Mouse (Mus musculus) retina, adult 2 months (tissue): ENCODE data around the gene Dnaaf3.
"Not testable (repeated sequence)": the region's sequence is repeated elsewhere in the genome, so short reads cannot be mapped to it uniquely, and the experiment has no call there.

Experiments used
- DNase-seq: peaks from one replicate; pipeline ENCODE4 v3.0.0-alpha.2; 2012; ENCODE audit warnings: low read depth, low spot score

The Dnaaf3 gene

GRCm38 (mm10) chr7:4532005-4532729, at the start of gene Dnaaf3:
TSS of gene Dnaaf3 (minus strand) at chr7:4532453.
- DNase-seq = no peak

DNA sequence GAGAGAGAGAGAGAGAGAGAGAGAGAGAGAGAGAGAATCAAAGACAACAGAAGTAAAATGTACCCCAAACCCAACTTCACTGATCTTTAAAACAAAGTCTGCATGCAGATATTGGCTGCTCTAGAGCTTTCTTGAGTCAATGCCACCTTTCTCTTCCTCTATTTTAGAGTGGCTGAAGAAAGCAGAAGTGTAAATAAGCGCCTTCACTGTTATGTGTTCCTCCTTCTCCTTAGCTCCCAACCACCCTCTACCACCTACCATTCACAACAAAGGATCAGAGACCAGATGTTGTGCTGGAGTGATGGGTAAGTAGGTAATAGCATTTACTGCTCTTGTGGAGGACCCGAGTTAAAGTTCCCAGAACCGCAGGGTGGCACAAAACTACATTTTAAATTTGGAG, 49.2 kb upstream of the Dnaaf3 start:
- DNase-seq = not testable (repeated sequence)

DNA sequence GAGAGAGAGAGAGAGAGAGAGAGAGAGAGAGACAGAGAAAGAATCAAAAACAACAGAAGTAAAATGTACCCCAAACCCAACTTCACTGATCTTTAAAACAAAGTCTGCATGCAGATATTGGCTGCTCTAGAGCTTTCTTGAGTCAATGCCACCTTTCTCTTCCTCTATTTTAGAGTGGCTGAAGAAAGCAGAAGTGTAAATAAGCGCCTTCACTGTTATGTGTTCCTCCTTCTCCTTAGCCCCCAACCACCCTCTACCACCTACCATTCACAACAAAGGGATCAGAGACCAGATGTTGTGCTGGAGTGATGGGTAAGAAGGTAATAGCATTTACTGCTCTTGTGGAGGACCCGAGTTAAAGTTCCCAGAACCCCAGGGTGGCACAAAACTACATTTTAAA, 40.1 kb upstream of the Dnaaf3 start:
- not testable (repeated sequence) for DNase-seq

DNA sequence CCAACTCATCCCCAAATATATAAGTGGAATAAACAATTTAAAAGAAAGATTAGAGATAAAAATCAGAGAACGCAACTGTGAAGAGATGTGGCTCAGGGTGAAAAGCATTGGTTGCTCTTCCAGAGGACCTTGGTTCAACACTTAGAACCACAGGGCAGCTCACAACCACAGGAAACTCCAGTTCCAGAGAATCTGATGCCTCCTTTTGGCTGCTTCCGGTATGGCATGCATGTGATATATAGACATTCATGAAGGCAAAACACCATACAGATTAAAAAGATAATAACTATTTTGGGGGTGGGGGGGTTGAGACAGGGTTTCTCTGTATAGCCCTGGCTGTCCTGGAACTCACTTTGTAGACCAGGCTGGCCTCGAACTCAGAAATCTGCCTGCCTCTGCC, 30.4 kb upstream of the Dnaaf3 start:
- DNase-seq = no peak

GRCm38 (mm10) chr7:4557167-4557560, 24.9 kb upstream of the Dnaaf3 start:
- no peak for DNase-seq

GRCm38 (mm10) chr7:4556256-4557166, 24.3 kb upstream of the Dnaaf3 start:
- DNase-seq = peak; percentile 63

DNA sequence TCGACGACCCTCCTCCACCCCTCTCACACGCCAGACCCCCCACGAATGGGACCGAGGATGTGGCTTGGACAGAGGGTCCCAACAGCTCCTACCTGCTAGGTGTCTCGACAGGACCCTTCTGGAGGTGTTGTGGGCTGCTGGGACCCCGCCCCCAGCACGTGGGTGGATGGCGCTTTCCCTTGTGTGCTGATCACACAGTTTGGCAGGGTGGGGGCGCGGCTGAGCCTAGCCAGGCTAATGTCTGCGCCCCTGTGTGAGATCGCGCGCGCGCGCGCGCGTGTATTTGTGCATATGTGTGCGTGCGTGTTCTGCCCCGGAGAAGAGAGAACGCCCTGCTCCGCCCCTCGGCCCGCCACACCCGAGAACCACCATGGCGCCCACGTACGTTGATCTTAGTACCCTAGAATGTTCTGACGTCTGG, 15.0 kb upstream of the Dnaaf3 start, which contains the start of gene Syt5:
Gene Syt5, minus strand, starts transcription at position 321 of the 421 bp plus-strand sequence.
- no peak for DNase-seq

DNA sequence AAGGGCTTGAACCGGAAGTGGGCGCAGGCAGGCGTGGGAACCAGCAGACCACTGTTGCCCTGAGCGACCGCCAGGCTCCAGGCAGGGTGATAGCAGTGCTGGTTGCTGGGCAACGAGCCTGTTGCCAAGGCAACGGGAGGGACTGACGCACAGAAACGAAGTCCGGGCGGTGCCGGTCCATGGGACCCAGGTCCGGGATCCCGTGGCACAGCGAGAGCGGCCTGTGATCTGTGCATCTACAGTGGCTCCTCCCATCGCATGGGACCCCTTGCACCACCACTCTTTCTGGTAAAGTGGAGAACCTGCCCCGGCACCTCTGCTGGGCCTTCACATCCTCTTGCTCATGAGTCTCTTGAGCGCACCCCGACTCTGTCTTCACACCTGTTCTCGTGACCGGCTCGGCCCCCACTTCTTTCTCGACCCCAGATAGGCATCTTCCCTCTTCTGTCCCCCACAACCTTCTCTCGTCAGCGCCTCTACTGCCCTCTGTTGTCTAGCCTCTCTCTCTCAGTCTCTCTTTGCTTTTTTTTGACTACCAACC, 14.4 kb upstream of the Dnaaf3 start:
- no peak for DNase-seq

DNA sequence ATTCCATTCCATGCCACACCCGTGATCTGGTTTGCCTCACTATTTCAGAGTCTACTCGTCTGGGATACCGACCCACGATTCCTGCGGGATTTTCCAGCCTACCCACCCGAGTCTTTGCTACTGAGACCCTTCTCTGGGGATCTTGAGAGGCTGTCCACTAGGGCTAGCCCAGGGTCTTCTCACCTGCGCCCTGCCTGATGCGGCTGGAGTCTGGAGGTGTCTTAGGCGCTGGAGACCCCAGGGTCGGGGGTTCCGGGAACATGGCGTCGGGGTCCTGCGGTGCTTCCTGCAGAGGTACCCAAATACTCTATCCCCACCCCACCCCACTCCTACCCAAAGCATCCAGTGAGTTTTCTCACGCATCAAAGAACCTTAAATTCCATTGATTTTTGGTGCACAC, 13.8 kb upstream of the Dnaaf3 start:
- no peak for DNase-seq

DNA sequence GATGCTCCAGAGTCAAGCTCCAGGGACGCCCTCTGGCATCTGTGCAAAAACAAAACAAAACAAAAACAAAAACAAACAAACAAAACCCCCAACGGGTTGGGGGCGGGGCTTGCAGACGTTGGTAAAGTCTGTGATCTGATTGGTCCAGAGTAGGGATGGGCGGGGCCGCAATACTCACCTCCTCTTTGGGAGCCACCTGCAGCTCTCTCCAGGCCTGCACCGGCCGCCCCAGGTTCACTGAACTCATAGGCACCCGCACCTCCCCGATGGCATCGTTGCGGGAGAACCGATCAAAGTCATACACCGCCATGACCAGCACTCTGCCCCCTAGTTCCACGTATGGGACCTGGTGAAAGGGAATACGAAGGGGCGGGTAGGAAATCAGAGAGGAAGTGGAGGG, 9.8 kb upstream of the Dnaaf3 start:
- no peak for DNase-seq

- DNase-seq = no peak
These were observed 9.1 kb upstream of the Dnaaf3 start for GRCm38 (mm10) chr7:4541344-4541743.

GRCm38 (mm10) chr7:4539019-4539418, 6.8 kb upstream of the Dnaaf3 start:
- DNase-seq = no peak

DNA sequence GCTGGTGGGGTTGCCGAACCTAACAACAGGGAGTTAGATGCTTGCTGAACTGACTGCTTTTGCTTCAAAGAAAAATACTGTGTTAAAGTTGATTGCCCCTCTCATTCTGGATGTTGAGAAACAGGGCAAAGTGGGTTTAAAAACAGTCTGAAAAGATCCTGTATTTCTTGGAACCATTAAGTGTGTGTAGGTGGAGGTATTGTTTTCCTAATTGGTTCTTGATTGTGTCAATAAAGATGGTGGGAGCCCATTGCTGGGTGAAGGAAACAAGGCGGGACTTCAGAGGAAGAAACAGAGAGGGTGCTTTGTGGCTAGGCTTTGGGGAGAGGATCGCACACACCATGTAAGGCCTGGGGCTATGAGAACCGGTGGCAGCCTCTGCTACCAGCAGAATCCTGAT, 4.9 kb upstream of the Dnaaf3 start:
- DNase-seq = no peak

DNA sequence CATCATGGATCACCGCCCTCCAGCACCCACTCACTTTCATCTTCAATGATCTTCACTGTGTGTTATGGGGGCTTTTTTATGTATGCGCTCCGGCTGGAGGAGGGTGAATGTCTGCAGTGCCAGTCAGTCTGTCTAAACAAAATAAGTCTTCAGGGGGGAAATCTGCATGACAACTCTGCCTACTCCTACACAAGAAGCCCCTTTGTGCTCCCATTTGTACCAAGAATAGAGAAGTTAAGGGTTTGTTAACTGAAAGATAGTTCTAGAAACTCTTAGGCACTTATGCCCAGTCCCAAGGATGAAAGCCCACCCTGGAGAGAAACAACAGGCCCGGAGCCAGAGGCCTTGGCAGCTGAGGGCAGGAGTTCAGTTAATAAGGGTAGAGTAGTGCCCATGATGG, 4.1 kb upstream of the Dnaaf3 start:
- DNase-seq = no peak

DNA sequence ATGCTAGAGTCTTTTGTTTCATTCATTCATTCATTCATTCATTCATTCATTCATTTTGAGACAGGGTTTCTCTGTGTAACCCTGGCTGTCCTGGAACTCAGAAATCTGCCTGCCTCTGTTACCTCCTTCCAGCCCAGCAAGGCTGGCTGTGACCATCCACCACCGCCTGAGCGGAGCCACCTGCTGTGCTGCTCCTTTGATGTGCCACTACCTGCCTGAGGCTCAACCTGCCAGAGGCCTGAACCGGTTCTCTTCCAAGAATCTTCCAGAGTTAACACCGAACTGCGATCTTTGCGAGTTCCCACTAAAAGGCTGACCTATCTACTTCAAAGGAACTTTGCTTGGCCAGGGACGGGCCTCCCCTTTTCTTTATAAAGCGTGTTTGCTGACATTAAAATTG, 2.1 kb downstream of the Dnaaf3 start:
- DNase-seq = not testable (repeated sequence)

DNA sequence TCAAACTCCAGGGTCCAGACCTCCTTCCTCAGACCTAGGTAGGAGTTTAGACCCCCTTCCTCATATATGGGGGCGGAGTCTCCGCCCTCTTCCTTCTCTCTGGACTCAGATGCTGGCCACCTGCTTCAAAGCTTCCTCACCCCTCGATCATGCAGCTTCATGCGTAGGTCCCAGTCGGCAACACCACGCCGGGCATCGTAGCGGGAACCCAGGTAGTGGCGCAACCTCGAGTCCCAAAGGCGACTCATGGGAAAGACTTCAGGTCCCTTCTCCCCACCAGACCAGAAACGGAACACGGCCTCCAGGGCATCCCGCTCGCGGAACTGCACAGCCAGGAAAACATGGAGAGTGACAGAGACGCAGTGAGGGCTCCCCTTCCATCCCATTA, 5.0 kb downstream of the Dnaaf3 start:
- no peak for DNase-seq

GRCm38 (mm10) chr7:4526341-4527301, 5.6 kb downstream of the Dnaaf3 start:
- DNase-seq = peak; percentile 49

GRCm38 (mm10) chr7:4524212-4524922, 7.9 kb downstream of the Dnaaf3 start, which contains the start of gene Tnni3:
TSS of gene Tnni3 (minus strand) at chr7:4524229.
- peak; percentile 50 for DNase-seq

- no peak for DNase-seq
These were observed 8.8 kb downstream of the Dnaaf3 start for GRCm38 (mm10) chr7:4523205-4524130.
